Mouse (Mus musculus) heart, adult 2 months (tissue): ENCODE measurements at regions not wholly inside any gene's neighbourhood (a gene's known extent, or its start where the extent isn't known, plus 50 kb on each side); places are given as distances from the start of the nearest gene placed in this dataset.

Experiments used
- DNase-seq, 2 experiments: peaks; one replicate each; pipeline ENCODE4 v3.0.0; 2021
- H3K27ac ChIP-seq: fragments of 200-600 bp; 2 replicates; pipeline ENCODE4 v1.8.1; 2022
- H3K27me3 ChIP-seq: fragments of 200-500 bp; 2 replicates; pipeline ENCODE4 v1.6.1; 2012; ENCODE audit warnings: mild to moderate bottlenecking, low read length, inconsistent platforms, mixed read lengths; ENCODE audit not compliant: control insufficient read depth, insufficient read depth
- H3K36me3 ChIP-seq: fragments of 200-500 bp; 2 replicates; pipeline ENCODE4 v1.6.1; 2012; ENCODE audit warnings: low read length, inconsistent platforms; ENCODE audit not compliant: control insufficient read depth, insufficient read depth
- H3K4me1 ChIP-seq: fragments of 200-500 bp; 2 replicates; pipeline ENCODE4 v1.6.1; 2011; ENCODE audit warnings: low read length; ENCODE audit not compliant: control insufficient read depth, insufficient read depth
- H3K4me3 ChIP-seq: fragments of 200-600 bp; 2 replicates; pipeline ENCODE4 v1.8.1; 2022
- H3K79me2 ChIP-seq: fragments of 200-500 bp; replicated peaks from 2 replicates; pipeline ENCODE4 v1.6.1; 2012; ENCODE audit warnings: mild to moderate bottlenecking, inconsistent platforms, low read length, moderate library complexity, mixed read lengths; ENCODE audit not compliant: control insufficient read depth, insufficient read depth
- H3K9ac ChIP-seq: fragments of 200-500 bp; 2 replicates; pipeline ENCODE4 v1.6.1; 2012; ENCODE audit warnings: low read depth, mild to moderate bottlenecking, control low read depth, inconsistent platforms, low read length, mixed read lengths
- CTCF ChIP-seq: fragments of 200-600 bp; IDR thresholded peaks from 2 replicates; pipeline ENCODE4 v1.8.1; 2022; ENCODE audit warnings: antibody characterized with exemption, mild to moderate bottlenecking, moderate library complexity
- EP300 ChIP-seq: fragments of 200-500 bp; IDR thresholded peaks from 2 replicates; pipeline ENCODE4 v1.6.1; 2011; ENCODE audit warnings: low read depth, low read length, control low read depth; ENCODE audit not compliant: insufficient read depth
- POLR2A ChIP-seq: fragments of 200-500 bp; IDR thresholded peaks from 2 replicates; pipeline ENCODE4 v1.6.1; 2011; ENCODE audit warnings: mild to moderate bottlenecking, low read depth, low read length, control low read depth; ENCODE audit not compliant: insufficient read depth
- WGBS: fragments of 180-500 bp; shearing (Covaris S2); methylation state at CpG from one replicate; pipeline ENCODE4 v1.1.7; 2018; 5-methylcytosine and 5-hydroxymethylcytosine counted together
- intact Hi-C: fragments of 180-260 bp; cut with DNase I; formaldehyde crosslinking; loops from one replicate; pipeline ENCODE4 v1.15.1; 2025

DNA sequence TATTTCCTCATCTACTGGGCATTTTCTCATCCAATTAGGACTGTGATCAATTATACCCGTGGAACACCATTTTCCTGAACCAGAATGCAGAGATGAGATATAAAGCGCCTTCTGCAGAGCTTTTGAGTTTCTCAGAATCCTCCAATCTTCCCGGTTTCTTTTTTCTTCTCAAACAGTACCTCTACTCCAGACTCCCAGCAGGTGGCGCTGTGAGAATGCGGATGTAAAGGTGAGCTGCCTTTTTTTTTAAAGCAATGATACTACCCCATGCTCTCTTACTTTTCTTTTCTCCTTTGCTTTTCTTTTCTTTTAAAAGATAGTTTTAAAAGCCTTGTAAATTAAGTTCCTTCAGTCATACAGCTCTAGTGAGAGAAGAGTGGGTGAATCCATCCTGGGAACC, 224.4 kb upstream of the BB014433 start:
- Histone ChIP-seq H3K79me2 (no peaks in the 10 kb centered on the region), H3K9ac (no peak overlapping the region), H3K36me3 (no peaks in the 10 kb centered on the region), H3K27me3 (no peaks in the 10 kb centered on the region), H3K27ac (no peak overlapping the region), H3K4me3 (no peak overlapping the region), H3K4me1 (no peaks in the 10 kb centered on the region)
- 7% methylated on average over 5 of the region's 5 CpGs for WGBS
- peak; percentile 13 to 57 for DNase-seq
- TF ChIP-seq CTCF (peak; percentile 86), POLR2A (no peak)
- intact Hi-C loops: loop anchor here (2.0 kb wide), 1 partner anchor 459 kb away; no protein-coding TSS in a partner anchor

DNA sequence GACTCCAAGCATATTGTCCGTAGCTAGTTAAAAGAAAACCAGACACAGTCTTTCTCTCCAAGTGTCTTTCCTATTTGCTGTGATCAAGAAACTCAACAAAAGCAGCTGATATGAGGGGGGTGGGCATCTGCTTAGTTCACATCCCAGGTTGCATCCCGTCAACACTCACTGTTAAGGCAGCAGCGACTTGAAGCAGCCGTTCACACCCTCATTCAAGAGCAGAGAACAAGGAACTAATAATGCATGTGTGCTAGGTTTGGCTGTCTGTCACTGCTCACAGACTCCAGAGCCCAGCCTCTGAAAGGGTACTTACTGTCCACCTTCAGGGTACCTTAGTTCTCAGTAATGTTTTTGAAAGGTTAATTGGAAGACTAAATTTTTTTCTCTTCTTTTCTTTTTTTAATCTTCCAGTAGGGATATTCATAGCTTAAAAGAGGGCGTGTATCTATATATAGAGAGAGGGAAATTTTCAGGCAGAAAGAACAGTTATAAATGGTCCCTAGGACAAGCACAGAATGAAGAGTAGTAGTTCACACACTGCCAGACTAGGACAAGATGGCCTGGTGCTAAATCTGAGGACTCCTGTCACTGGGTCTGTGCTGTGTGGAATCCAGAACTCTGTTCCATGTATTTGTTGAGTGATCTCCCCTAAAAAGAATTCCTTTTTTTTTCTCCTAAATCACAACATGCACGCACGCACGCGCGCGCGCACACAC, 199.1 kb upstream of the BB014433 start:
- Histone ChIP-seq H3K27ac (no peak overlapping the region), H3K4me1 (no peaks in the 10 kb centered on the region), H3K4me3 (no peak overlapping the region), H3K9ac (no peak overlapping the region), H3K27me3 (no peaks in the 10 kb centered on the region), H3K79me2 (no peaks in the 10 kb centered on the region), H3K36me3 (no peaks in the 10 kb centered on the region)
- intact Hi-C loops: no loop called here
- TF ChIP-seq CTCF (no peak), EP300 (no peak), POLR2A (no peak)
- 82% methylated on average over 12 of the region's 12 CpGs for WGBS
- no peak for DNase-seq

DNA sequence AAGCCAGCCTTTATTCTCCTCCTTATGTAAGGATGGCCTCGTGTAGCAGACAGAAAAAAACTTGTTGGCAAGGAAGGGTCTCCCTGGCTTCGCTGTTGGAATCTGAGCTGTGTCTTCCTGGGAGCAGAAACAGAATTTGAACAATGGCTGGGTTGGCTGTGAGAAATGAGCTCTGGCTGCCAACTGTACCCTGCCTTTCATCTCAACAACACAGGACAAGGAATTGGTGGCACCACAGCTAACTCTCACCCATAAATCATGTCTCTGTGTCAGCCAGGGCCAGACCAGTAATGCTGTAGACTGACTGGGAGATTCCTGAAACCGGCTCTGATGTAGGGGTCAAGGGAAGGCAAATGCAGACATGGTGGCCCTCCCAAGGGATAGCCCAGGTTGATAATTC, 189.5 kb upstream of the BB014433 start:
- TF ChIP-seq POLR2A (no peak), CTCF (no peak), EP300 (no peak)
- Histone ChIP-seq H3K4me3 (no peak overlapping the region), H3K4me1 (no peaks in the 10 kb centered on the region; the same call in 1 of the 2 replicates), H3K9ac (no peak overlapping the region), H3K79me2 (no peaks in the 10 kb centered on the region), H3K27ac (no peak overlapping the region), H3K27me3 (no peaks in the 10 kb centered on the region), H3K36me3 (no peaks in the 10 kb centered on the region)
- WGBS: 77% methylated on average over 3 of the region's 3 CpGs
- no peak for DNase-seq
- intact Hi-C loops: no loop called here

DNA sequence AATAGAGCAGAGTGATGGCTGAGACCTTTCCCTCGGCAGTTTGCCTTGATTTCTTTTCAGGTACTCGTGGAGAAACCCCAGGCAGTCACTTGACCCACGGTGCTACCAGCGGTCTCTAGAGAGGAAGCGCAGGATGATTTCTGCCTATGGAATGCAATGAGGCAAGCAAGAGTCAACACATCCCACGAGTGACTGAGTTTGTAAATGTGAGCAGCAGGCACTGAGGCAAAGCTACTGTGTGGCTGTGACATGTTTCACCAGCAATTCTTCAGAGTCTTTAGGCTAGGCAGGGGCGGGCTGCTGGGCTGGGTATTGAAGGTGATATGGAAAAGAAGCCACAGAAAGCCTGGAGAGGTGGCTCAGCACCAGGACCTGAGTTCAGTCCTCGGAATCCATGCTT, 187.4 kb upstream of the BB014433 start:
- no peak overlapping the region for H3K4me3 ChIP-seq
- H3K36me3 ChIP-seq: no peaks in the 10 kb centered on the region
- H3K4me1 ChIP-seq: no peaks in the 10 kb centered on the region; the same call in 1 of the 2 replicates
- TF ChIP-seq CTCF: no peak
- no peaks in the 10 kb centered on the region for H3K79me2 ChIP-seq
- H3K9ac ChIP-seq: no peak overlapping the region
- H3K27me3 ChIP-seq: no peaks in the 10 kb centered on the region
- H3K27ac ChIP-seq: no peak overlapping the region
- intact Hi-C loops: no loop called here
- no peak for DNase-seq
- 49% methylated on average over 8 of the region's 8 CpGs for WGBS

DNA sequence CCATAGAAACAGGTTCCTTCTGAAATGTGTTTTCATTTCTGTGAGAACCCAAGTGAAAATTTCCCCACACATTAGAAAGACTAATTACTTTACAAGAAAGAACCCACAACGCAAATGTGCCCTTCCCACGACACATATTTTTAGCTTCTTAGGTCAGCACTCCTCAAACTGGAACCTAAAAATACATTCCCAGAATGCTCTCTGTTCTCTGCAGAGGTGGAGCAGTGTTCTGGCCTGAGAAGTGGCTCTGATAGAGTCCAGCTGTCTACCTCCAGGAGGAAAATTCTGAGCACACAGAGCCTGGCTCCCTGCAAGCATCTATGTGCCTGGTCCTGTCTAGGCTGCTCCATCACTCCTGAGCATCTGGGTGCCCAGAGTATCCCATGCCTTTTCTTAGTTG, 184.3 kb upstream of the BB014433 start:
- Histone ChIP-seq H3K27ac (peak overlapping the region; percentile 51), H3K4me1 (no peaks in the 10 kb centered on the region; the same call in 1 of the 2 replicates), H3K9ac (no peak overlapping the region), H3K36me3 (no peaks in the 10 kb centered on the region), H3K79me2 (no peaks in the 10 kb centered on the region), H3K4me3 (no peak overlapping the region), H3K27me3 (no peaks in the 10 kb centered on the region)
- DNase-seq: peak in 1 of 2 experiments; percentile 41
- WGBS: 30% methylated on average over 2 of the region's 2 CpGs
- TF ChIP-seq CTCF (no peak), POLR2A (no peak), EP300 (no peak)
- intact Hi-C loops: no loop called here

DNA sequence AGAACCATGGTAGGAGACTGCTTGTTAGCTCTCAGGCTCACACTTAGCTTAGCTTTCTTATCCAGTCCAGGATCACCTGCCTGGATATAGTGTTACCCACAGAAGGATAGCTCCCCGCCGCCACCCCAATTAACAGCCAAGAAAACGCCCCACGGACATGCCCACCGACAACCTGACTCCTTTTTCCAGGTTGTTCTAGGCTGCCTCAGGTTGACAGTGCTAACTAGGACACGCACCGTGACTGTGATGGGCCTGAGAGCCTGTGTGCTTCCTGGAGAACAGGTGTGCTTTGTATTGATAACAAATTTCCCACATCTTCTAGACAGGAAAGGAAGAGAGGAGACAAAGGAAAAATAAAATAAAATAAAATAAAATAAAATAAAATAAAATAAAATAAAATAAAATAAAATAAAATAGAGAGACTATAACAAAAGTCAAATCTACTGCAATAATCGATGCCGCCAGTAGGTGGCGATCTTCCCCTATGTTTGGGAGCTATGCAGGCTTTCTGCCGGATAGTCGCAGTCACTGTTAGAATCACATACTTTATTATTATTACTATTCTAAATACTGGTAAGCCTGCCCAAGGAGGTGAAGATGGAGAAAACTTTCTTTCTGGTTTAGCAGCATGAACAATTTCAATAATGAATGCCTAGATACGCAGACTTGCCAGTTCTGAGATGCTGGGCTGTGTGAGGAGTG, 175.5 kb upstream of the BB014433 start:
- WGBS: 38% methylated on average over 13 of the region's 13 CpGs
- Histone ChIP-seq H3K27ac (no peak overlapping the region), H3K27me3 (no peaks in the 10 kb centered on the region), H3K4me3 (no peak overlapping the region), H3K79me2 (no peaks in the 10 kb centered on the region), H3K4me1 (peaks cover 2% of the 10 kb centered on the region; the same call in 1 of the 2 replicates), H3K36me3 (no peaks in the 10 kb centered on the region), H3K9ac (no peak overlapping the region)
- intact Hi-C loops: loop anchor here (1.0 kb wide), 1 partner anchor 508 kb away; no protein-coding TSS in a partner anchor
- peak in 1 of 2 experiments; percentile 62 for DNase-seq
- TF ChIP-seq EP300: no peak
- peak; percentile 87 for TF ChIP-seq CTCF
